Mouse (Mus musculus) erythroblast, embryonic 14.5 days (primary cell): ENCODE data around the gene Raly.

Source experiments
- GATA1 ChIP-seq: IDR thresholded peaks from 2 replicates; pipeline ENCODE4 v1.6.1; 2012; ENCODE audit warnings: low read length, inconsistent platforms, mixed read lengths
- TAL1 ChIP-seq: IDR thresholded peaks from 3 replicates; pipeline ENCODE4 v1.6.1; 2012; ENCODE audit warnings: low read length, inconsistent platforms, mixed read lengths

DNA sequence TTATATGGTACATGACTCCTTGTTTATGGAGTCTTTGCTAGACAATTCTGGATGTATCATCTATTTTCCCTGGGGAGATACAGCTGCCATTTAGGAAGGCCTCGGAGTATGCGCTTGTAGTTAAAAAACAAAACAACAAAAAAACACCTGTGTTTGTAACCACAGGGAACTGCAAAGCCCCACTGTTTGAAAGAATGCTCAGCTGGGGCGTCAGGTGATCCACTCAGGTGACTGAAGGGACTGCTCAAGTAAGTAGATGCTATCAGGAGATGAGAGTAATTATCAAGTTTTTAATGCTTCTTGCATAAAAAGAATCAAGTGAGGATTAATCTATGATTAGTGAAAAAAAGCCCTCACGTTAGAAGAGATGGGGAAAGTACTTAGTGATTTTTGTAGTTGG is 102.7 kb downstream of the Raly start:
- no peak for TF ChIP-seq TAL1
- TF ChIP-seq GATA1, result no peak
